Mouse (Mus musculus) G1E-ER4 (cell line): Measurements from ENCODE around the gene Bbx. TPM values are rescaled to one million over a fixed set of nuclear protein-coding genes. Genes with fewer than 3 reads are reported as not detected.

Source experiments
- GATA1 ChIP-seq: IDR thresholded peaks from one replicate; pipeline ENCODE4 v1.8.0; 2012; ENCODE audit warnings: low read length, inconsistent platforms
- polyA plus RNA-seq: library from polyadenylated mRNA; stranded (reverse); fragments of >175 nt; gene quantifications from 2 replicates; pipeline ENCODE4 v1.2.3, GENCODE M21; 2012

Bbx gene
- polyA plus RNA-seq, 1 experiment: 2.6 TPM

- TF ChIP-seq GATA1: no peak
These were observed 65.6 kb downstream of the Bbx start for GRCm38 (mm10) chr16:50366556-50366955.

DNA sequence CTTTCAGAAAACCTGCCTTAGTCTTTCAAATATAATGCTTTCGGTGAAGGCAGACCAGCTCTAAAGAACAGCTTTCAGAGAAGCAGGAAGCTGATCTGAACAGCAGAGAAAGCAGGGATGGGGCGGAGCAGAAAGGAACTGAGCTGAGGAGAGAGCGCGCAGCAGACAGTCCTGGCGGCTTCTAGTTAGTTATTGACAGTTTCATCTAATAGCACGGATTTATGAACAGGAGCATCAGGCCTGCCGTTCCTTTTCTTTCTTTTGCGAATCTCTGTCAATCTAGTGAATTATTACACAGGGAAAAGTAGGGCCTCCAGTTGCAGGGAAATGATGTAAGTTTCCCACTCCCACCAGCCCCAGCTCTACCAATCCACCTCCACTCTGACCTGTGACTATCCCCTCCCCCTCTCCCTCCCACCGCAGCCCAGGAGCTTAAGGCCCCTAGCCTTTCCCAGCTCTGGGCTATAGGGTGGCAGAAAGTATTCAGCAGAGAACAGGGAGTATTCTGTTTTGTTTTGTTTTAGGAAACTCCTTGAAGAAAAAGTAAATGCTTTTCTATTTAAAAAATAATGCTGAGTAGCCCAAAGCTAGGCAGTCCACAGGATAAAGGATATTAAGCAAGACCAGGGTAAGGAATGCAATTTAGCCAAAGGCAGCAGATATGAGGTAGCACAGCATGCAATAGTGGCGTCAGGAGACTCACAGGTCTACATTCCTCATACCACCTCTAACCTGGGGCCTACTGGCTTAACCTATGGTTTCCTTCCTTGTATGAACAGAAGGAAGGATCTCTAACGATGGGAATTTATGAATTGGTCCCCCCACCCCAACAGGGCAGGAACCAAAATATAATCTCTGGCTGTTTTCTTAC is 67.8 kb downstream of the Bbx start:
- TF ChIP-seq GATA1: no peak

- no peak for TF ChIP-seq GATA1
These were observed 68.6 kb downstream of the Bbx start for GRCm38 (mm10) chr16:50363443-50364188.

DNA sequence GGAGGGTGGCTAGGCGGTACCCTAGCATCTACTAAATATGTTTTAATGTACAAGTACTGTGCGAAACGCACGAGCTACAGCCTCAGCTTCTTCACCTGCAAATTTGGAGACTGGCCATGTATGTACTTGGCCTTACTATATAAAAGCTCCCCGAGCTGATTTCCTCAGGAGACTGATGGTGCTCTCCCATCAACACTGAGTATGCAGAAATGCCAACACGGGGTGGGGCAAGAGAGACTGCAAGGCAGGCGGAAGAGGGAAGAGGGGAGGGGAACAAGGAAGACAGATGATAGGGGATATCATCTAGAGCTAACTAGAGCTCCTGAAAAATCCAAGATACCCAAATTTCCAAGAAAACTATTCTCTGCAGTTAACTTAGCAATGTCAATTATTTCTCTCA is 71.6 kb downstream of the Bbx start:
- TF ChIP-seq GATA1: no peak

DNA sequence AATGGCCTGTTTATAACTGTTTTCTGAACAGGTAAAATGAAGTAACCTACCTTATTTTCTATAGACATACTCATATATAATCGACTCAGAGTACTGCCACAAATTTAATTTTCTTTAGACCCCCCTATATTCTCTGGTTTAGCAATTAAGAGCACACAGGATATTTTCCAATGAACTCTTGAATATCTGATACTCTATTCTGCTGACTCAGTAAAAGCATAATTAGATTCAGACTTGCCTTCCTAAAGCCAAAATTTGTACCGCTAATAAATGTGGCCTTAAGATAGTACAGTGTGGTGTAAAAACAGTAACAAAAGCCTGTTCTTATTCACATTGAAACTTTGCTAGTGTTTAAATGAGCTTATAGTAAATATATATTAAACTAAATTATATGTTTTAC is 102.5 kb downstream of the Bbx start:
- TF ChIP-seq GATA1: no peak

GRCm38 (mm10) chr16:50324746-50325145 is 107.4 kb downstream of the Bbx start:
- TF ChIP-seq GATA1: no peak

DNA sequence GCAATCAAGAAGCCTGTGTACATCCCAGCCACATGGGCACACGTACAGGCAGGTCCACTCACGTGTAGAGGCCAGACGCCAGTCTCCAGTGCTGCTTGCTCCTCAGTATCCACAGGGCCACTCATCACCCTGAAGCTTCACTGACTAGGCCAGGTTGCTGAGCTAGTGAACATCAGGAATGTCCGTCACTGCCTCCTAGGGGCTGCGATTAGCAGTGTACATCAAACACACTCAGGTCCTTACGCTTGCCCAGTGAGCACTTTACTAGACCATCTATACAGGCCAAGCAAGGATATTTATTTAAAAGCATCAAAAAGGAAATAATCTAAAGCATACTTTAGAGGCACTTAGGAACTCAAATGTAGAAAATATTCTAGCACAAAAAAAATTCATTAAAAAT is 107.9 kb downstream of the Bbx start:
- TF ChIP-seq GATA1: no peak

GRCm38 (mm10) chr16:50321368-50321767 is 110.8 kb downstream of the Bbx start:
- no peak for TF ChIP-seq GATA1

- no peak for TF ChIP-seq GATA1
These were observed 113.9 kb downstream of the Bbx start for GRCm38 (mm10) chr16:50318255-50318654.

DNA sequence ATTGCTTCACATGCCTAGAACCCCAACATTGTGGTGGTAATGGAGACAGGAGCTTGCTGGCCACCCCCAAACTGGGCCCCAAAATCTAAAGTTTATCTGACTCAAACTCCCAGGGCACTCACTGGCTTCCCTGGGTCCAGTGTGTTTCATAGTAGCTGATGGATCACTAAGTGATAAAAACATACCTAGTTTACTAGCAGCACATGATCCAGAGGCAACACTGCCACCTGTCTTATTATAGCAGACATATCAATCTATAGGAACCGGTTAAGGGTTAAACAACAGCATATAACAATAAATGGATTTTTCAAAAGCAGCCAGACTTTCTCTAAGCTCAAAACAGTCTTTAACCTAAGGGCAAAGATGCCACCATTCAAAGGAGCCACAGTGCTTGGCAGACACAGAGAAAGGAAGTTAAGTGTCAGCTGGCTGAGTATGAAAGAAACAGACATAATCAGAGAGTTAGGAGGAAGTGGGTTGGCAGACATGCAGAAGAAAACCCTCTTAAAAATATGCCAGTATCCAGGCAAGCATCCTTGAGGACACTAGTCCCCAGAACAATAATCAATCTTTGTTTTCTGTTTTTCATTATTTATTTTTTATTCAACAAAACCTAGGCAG is 116.7 kb downstream of the Bbx start:
- TF ChIP-seq GATA1: no peak

DNA sequence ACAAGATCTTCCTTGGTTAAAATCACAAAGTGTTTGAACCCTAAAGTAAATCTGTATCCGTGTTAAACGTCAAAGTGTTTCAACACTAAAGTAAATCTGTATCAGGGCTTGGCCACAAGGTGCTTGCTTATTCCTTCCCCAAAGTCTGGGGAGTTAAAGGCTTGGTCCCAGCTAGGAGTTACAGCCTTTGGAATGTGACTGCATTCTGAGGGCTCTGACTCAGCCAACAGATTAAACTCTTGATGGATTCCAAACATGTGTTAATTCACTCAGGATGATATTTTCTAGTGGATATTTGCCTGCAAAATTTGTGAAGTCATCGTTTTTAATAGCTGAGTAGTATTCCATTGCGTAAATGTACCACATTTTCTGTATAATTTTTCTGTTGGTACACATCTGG is 120.6 kb downstream of the Bbx start:
- TF ChIP-seq GATA1: no peak

- no peak for TF ChIP-seq GATA1
These were observed 122.7 kb downstream of the Bbx start for GRCm38 (mm10) chr16:50309411-50310042.

DNA sequence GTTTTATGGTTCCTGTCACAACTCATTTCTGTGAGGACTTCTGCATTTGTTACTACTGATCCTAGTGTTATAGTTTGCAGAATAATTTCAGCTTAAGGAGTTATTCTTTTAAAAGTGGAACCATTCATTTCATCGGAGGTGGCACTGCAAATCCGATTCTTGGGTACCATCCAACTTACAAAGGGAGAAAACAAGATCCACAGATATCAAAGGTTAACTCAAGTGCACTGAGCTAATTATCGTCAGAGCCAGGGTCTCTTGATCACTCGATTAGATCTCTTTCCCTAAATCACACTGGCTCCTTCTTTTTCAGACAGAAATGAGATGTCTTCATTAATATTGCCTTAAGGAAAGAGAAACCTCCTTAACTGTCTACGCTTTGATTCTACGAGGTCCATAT is 123.9 kb downstream of the Bbx start:
- no peak for TF ChIP-seq GATA1

DNA sequence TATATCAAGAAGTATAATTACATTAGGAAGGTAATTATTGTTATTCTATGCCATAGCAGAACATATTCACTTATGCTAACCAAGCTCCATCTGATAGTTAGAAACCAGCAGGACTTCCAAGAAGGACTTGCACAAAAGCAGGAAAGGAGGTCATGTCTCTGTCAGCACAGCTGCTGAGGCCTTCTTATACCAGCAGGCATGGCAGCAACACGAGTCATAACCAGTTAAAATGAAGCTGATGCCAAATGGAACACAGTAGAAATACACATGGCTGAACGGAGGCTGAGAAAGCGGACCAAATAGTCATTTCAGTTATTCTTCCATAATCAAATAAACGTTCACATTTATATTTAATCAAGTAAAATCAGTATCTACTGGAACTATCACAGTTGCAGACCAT is 125.0 kb downstream of the Bbx start:
- no peak for TF ChIP-seq GATA1

DNA sequence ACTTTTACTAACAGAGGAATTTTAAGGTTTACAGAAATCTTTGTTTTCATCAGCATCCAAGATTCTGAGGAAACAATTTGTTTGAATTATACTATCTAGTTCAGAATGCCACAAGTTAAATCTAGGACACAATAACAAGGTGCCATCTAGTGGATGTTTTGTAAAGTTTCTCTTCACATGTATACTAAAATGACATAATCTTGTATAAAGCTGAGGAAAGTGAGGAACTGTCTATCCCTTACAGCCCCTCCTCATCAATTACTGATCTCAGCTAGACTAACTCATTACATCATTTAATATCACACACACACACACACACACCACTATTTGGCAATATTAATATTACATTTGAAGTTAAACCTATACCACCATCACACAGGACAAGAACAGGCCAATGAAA is 125.5 kb downstream of the Bbx start:
- no peak for TF ChIP-seq GATA1

GRCm38 (mm10) chr16:50305156-50305555 is 127.0 kb downstream of the Bbx start:
- no peak for TF ChIP-seq GATA1

DNA sequence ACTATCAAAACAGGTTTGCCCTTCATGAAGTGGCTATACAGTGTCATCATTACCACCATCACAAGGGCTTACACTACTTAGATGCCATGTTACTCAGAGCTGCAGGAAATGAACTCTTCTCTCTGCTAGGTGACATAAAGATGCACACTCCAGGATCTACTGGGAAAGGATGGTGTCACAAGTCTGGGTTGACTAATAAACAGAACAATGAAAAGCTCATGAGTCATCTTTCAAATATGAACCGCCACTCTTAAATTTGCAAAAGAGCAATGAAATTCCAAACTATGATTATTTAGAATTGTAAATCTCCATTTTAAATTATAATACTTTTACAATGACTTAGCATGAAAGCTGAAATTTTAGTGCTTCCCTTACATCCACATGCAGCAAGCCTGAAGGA is 129.6 kb downstream of the Bbx start:
- no peak for TF ChIP-seq GATA1
